13 mouse cellular contexts compared by ENCODE assay signal in genomic region chr7:97311620-97312019, GRCm38 (mm10). TPM values are rescaled to one million over a fixed set of nuclear protein-coding genes. Genes with fewer than 3 reads are reported as not detected.
DNase-seq lines count a peak whose midpoint lies in the region.
"Had no signal": no experiment of that assay in that cellular context is flagged by ENCODE, and none has a peak within 500 bp of the region (broad histone marks: within the 10 kb centered on the region; RNA-seq: fewer than 3 reads in every experiment).

No protein-coding gene starts in this region.

- DNase-seq in heart, adult 11 months: peak; percentile 90
- no peak for DNase-seq in heart, adult 9 months (ENCODE audit: low spot score in 2 of 2)
- DNase-seq in right cerebral cortex, postnatal 14 days: peak; percentile 3
- no peak for DNase-seq in right cerebral cortex, adult 18-20 months
- peak; percentile 14 for DNase-seq in urinary bladder, adult 2 months (ENCODE audit: low spot score)
- DNase-seq in urinary bladder, postnatal 14 days (ENCODE audit: low spot score): no peak
- no peak for DNase-seq in adrenal gland, postnatal 25 days
- DNase-seq: adrenal gland, adult 2 months; adrenal gland, postnatal 36 days; cerebellum, adult 8-10 months; gastrocnemius, postnatal 14 days; heart, adult 18-20 months; heart, postnatal 14 days had no signal

RNA-seq across cellular contexts. Expression of gene Usp35, which starts 20.2 kb away (rescaled TPM):
- polyA plus RNA-seq in urinary bladder, adult 2 months (2012; rRNA removed): 7.5 and 9.3 TPM in 2 replicates
- total RNA-seq in adrenal gland, postnatal 25 days (2021): 6.2 and 9.4 TPM in 2 replicates

RNA-seq across cellular contexts. Expression of gene Kctd21, which starts 20.5 kb away (rescaled TPM):
- 9.2 TPM in 2 replicates for polyA plus RNA-seq in urinary bladder, adult 2 months (2012; rRNA removed)
- total RNA-seq in adrenal gland, postnatal 25 days (2021): 9.0 and 9.1 TPM in 2 replicates

RNA-seq across cellular contexts. Expression of gene Alg8, which starts 59.8 kb away (rescaled TPM):
- polyA plus RNA-seq in urinary bladder, adult 2 months (2012; rRNA removed): 11.0 and 14.4 TPM in 2 replicates
- 17.4 and 24.3 TPM in 2 replicates for total RNA-seq in adrenal gland, postnatal 25 days (2021)

Comparison
In these comparisons a context has a peak if more than half of its experiments do, and no peak if none do; other contexts are left out.
1. DNase-seq: peak in heart, adult 11 months (single experiment), right cerebral cortex, postnatal 14 days (single experiment) and urinary bladder, adult 2 months (single experiment); none in heart, adult 9 months (0 of 2), right cerebral cortex, adult 18-20 months (single experiment), urinary bladder, postnatal 14 days (single experiment) and adrenal gland, postnatal 25 days (single experiment).